Mouse (Mus musculus): Measurements from ENCODE around the gene Lysmd4. TPM values are rescaled to one million over a fixed set of nuclear protein-coding genes. Genes with fewer than 3 reads are reported as not detected.

Gene Lysmd4
- polyA plus RNA-seq, 1 experiment from 2014 or later: 17.3 TPM

GRCm38 (mm10) chr7:67291356-67291755 is 69.0 kb downstream of the Lysmd4 start:
- Histone ChIP-seq H3K27me3 (no peaks in the 10 kb centered on the region), H3K9ac (no peak overlapping the region), H3K4me2 (no peak overlapping the region), H3K4me3 (replicated peaks) (no peak overlapping the region), H3K9me3 (replicated peaks) (no peaks in the 10 kb centered on the region), H3K36me3 (peaks cover 5% of the 10 kb centered on the region; the same call in 1 of the 2 replicates), H3K27ac (no peak overlapping the region), H3K4me1 (no peaks in the 10 kb centered on the region)
- 94% methylated on average over 1 of the region's 1 CpGs for WGBS
- ATAC-seq (replicated peaks; ENCODE audit: low FRiP score): no peak

DNA sequence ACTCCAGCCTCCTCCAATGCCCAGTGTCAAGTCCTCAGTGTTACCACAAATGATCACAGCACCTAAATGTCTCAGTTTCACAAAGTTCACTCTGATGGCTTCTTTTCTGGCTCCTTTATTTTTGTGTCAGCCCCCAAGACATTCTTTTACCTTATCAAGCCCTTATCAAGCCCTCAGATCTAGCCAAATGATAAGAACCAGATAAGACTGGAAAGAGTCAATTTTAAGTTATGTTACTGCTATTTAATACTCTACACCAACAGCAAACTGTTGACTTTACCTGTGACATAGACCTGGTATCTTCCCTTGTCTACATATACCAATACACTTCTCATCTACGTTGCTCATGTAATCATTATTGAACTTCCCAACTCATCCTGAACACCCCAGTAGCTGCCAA is 74.1 kb downstream of the Lysmd4 start:
- Histone ChIP-seq H3K9me3 (replicated peaks) (no peaks in the 10 kb centered on the region), H3K4me2 (no peak overlapping the region), H3K27ac (no peak overlapping the region), H3K36me3 (peaks cover 5% of the 10 kb centered on the region; the same call in 1 of the 2 replicates), H3K27me3 (no peaks in the 10 kb centered on the region), H3K9ac (no peak overlapping the region), H3K4me1 (no peaks in the 10 kb centered on the region), H3K4me3 (replicated peaks) (no peak overlapping the region)
- 90% methylated on average over 1 of the region's 1 CpGs for WGBS
- ATAC-seq (replicated peaks; ENCODE audit: low FRiP score): no peak

GRCm38 (mm10) chr7:67304937-67305336 is 82.6 kb downstream of the Lysmd4 start:
- WGBS: 89% methylated on average over 3 of the region's 3 CpGs
- Histone ChIP-seq H3K9me3 (replicated peaks) (no peaks in the 10 kb centered on the region), H3K27me3 (no peaks in the 10 kb centered on the region), H3K36me3 (0 out of 2 replicates have a peak, but pooled peaks cover 5% of the 10 kb centered on the region), H3K4me1 (no peaks in the 10 kb centered on the region), H3K27ac (no peak overlapping the region), H3K4me3 (replicated peaks) (no peak overlapping the region), H3K9ac (no peak overlapping the region), H3K4me2 (no peak overlapping the region)
- no peak for ATAC-seq (replicated peaks; ENCODE audit: low FRiP score)

- no peak overlapping the region for H3K4me3 ChIP-seq (replicated peaks)
- 0 out of 2 replicates have a peak, but pooled peaks cover 5% of the 10 kb centered on the region for H3K36me3 ChIP-seq
- H3K27me3 ChIP-seq: no peaks in the 10 kb centered on the region
- no peak overlapping the region for H3K4me2 ChIP-seq
- no peak overlapping the region for H3K9ac ChIP-seq
- H3K4me1 ChIP-seq: no peaks in the 10 kb centered on the region
- no peak overlapping the region for H3K27ac ChIP-seq
- no peak for ATAC-seq (replicated peaks; ENCODE audit: low FRiP score)
- WGBS: 92% methylated on average over 3 of the region's 3 CpGs
- H3K9me3 ChIP-seq (replicated peaks): no peaks in the 10 kb centered on the region
These were observed 84.7 kb downstream of the Lysmd4 start for GRCm38 (mm10) chr7:67307078-67307477.

DNA sequence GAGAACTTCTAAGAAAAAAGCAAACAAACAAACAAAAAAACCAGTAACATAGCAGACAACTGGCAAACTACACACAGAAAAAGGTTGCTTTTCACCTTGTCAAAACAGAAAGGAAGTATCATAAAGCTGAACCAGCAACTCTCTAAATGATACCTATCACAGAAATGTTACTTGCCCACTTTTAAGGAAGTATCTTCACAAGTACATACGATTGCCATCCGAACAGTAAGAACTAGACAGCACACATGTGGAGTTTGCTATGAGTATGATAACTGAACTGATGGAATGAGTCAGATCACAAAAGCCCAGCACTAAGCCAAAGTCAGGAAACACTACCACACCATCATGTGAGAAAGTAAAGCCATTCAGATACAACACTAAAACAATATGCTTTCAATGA is 85.8 kb downstream of the Lysmd4 start:
- H3K9me3 ChIP-seq (replicated peaks): no peaks in the 10 kb centered on the region
- no peak overlapping the region for H3K27ac ChIP-seq
- no peak overlapping the region for H3K4me2 ChIP-seq
- 93% methylated on average over 2 of the region's 2 CpGs for WGBS
- no peak overlapping the region for H3K9ac ChIP-seq
- H3K4me1 ChIP-seq: no peaks in the 10 kb centered on the region
- H3K36me3 ChIP-seq: 0 out of 2 replicates have a peak, but pooled peaks cover 5% of the 10 kb centered on the region
- H3K4me3 ChIP-seq (replicated peaks): no peak overlapping the region
- ATAC-seq (replicated peaks; ENCODE audit: low FRiP score): no peak
- H3K27me3 ChIP-seq: no peaks in the 10 kb centered on the region

DNA sequence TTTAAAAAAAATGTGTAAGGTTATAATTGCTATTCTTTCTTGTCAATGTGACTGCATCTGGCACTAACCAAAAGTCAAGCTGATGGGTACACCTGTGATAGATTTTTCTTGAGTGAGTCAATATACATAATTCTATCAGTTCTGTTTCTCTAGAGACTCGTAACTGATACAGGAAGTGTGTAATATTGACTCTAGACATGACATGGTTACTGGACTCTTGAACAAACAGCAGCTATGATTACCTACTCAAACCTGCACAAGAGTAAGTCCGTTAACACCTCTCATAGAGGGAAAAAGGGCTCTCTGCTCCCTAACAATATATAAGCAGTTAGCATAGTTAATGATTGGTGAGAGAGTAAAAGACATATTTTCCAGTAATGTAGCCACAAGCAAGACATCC is 87.8 kb downstream of the Lysmd4 start:
- H3K4me1 ChIP-seq: no peaks in the 10 kb centered on the region
- H3K4me2 ChIP-seq: no peak overlapping the region
- no peak overlapping the region for H3K9ac ChIP-seq
- no peak overlapping the region for H3K4me3 ChIP-seq (replicated peaks)
- no peak for ATAC-seq (replicated peaks; ENCODE audit: low FRiP score)
- no peak overlapping the region for H3K27ac ChIP-seq
- H3K36me3 ChIP-seq: peaks cover 7% of the 10 kb centered on the region; the same call in 1 of the 2 replicates
- no peaks in the 10 kb centered on the region for H3K27me3 ChIP-seq
- WGBS: 80% methylated on average over 2 of the region's 2 CpGs
- H3K9me3 ChIP-seq (replicated peaks): no peaks in the 10 kb centered on the region

DNA sequence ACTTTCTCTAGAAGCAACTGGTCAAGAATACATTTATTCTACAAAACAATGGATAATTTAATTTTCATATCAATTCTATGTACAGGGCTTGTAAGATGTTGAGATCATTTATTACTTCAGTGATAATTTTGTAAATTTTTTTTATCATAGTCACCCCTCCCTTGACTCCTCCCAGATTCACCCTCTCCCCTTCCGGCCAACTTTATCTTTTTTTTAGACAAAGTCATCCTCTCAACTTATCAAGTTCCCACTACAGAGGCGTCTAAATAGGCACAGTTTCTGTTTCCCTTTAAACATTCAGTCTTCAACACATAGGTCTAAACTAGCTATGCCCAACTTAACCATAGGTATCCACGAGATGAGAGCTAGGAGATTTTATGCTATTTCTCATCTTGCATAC is 90.9 kb downstream of the Lysmd4 start:
- H3K27me3 ChIP-seq: no peaks in the 10 kb centered on the region
- 92% methylated on average over 3 of the region's 3 CpGs for WGBS
- H3K4me1 ChIP-seq: no peaks in the 10 kb centered on the region
- H3K9ac ChIP-seq: no peak overlapping the region
- H3K4me3 ChIP-seq (replicated peaks): no peak overlapping the region
- H3K9me3 ChIP-seq (replicated peaks): no peaks in the 10 kb centered on the region
- ATAC-seq (replicated peaks; ENCODE audit: low FRiP score): no peak
- H3K27ac ChIP-seq: no peak overlapping the region
- peaks cover 7% of the 10 kb centered on the region; the same call in 1 of the 2 replicates for H3K36me3 ChIP-seq
- H3K4me2 ChIP-seq: no peak overlapping the region

- H3K4me3 ChIP-seq (replicated peaks): no peak overlapping the region
- no peaks in the 10 kb centered on the region for H3K4me1 ChIP-seq
- H3K4me2 ChIP-seq: no peak overlapping the region
- H3K36me3 ChIP-seq: peaks cover 1% of the 10 kb centered on the region; the same call in 1 of the 2 replicates
- H3K27ac ChIP-seq: no peak overlapping the region
- H3K9ac ChIP-seq: no peak overlapping the region
- no peaks in the 10 kb centered on the region for H3K9me3 ChIP-seq (replicated peaks)
- no peaks in the 10 kb centered on the region for H3K27me3 ChIP-seq
- no peak for ATAC-seq (replicated peaks; ENCODE audit: low FRiP score)
These were observed 96.4 kb downstream of the Lysmd4 start for GRCm38 (mm10) chr7:67318697-67319096.

DNA sequence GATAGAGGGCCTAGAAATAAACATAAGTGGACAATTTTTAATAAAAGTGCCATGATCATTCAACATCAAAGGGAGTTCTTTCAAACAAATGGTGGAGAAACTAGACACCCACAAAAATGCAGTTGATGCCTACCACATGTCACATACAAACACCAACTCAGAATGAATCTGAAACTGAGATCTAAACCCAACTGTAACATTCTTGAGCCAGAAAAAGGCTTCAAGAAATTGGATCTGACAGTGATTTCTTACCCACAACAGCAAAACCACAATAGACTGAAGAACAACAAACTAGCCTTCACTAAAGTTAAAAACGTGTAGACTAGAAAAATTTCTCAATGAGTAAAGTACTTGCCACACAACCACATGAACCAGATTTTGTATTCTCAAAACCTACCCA is 98.0 kb downstream of the Lysmd4 start:
- Histone ChIP-seq H3K27me3 (no peaks in the 10 kb centered on the region), H3K4me1 (no peaks in the 10 kb centered on the region), H3K9ac (no peak overlapping the region), H3K4me3 (replicated peaks) (no peak overlapping the region), H3K4me2 (no peak overlapping the region), H3K27ac (no peak overlapping the region), H3K36me3 (no peaks in the 10 kb centered on the region), H3K9me3 (replicated peaks) (no peaks in the 10 kb centered on the region)
- ATAC-seq (replicated peaks; ENCODE audit: low FRiP score): no peak
- 61% methylated on average over 1 of the region's 1 CpGs for WGBS

DNA sequence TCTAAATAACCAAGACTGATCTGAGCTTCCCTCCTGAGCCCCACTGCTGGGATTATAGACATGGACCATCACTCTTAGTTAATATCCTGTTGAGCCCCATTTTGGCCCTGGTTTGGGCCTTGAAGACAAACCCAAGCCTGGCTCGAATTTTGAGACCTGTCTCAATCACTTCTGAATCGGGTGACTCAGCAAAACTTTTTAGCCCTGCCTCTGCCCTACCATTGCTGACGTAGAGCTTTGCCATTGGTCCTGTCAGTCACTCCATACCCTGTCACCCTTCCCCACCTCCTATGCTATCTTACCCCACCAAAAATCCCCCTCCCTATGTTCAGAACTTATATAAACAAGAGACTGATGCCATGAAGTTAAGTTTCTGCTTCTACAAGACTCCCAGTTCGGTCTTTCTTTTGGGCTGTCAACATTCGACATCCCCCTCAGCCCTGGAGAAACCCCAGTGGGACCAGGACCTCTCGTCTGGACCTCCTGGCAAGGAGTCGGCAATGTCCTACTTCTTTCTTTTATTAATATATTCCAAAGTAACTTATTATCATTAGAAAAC is 119.8 kb downstream of the Lysmd4 start:
- Histone ChIP-seq H3K9me3 (replicated peaks) (no peaks in the 10 kb centered on the region), H3K27me3 (no peaks in the 10 kb centered on the region), H3K4me2 (no peak overlapping the region), H3K4me3 (replicated peaks) (no peak overlapping the region), H3K27ac (no peak overlapping the region), H3K4me1 (no peaks in the 10 kb centered on the region), H3K9ac (no peak overlapping the region), H3K36me3 (peaks cover 13% of the 10 kb centered on the region)
- ATAC-seq (replicated peaks; ENCODE audit: low FRiP score): no peak
- 87% methylated on average over 7 of the region's 7 CpGs for WGBS

- ATAC-seq (replicated peaks; ENCODE audit: low FRiP score): no peak
- Histone ChIP-seq H3K4me3 (replicated peaks) (no peak overlapping the region), H3K4me1 (no peaks in the 10 kb centered on the region), H3K9ac (no peak overlapping the region), H3K4me2 (no peak overlapping the region), H3K27ac (no peak overlapping the region), H3K9me3 (replicated peaks) (no peaks in the 10 kb centered on the region), H3K27me3 (no peaks in the 10 kb centered on the region), H3K36me3 (peaks cover 8% of the 10 kb centered on the region; the same call in 1 of the 2 replicates)
- 84% methylated on average over 1 of the region's 1 CpGs for WGBS
These were observed 122.1 kb downstream of the Lysmd4 start for GRCm38 (mm10) chr7:67344443-67344842.

DNA sequence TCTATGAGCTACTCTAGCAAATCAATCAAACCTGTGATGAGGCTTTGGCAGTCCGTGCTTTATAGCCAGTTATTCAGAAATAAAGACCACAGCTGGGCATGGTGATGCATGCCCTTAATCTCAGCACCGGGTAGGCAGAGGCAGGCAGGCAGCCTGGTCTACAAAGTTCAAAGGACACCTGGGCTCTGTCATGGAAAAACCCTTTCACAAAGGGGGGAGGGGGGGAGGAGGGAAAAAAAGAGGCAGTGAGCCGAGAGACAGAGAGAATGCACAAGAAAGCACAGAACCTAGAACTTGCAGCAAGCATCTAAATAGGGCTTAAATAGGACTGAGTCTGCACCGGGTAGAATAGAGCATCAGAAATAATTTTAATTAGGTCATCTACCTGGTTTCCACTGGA is 130.6 kb downstream of the Lysmd4 start:
- H3K9me3 ChIP-seq (replicated peaks): 0 out of 2 replicates have a peak, but pooled peaks cover 6% of the 10 kb centered on the region
- no peak overlapping the region for H3K4me2 ChIP-seq
- no peak overlapping the region for H3K4me3 ChIP-seq (replicated peaks)
- no peak overlapping the region for H3K9ac ChIP-seq
- H3K27ac ChIP-seq: no peak overlapping the region
- H3K4me1 ChIP-seq: no peaks in the 10 kb centered on the region
- ATAC-seq (replicated peaks; ENCODE audit: low FRiP score): no peak
- peaks cover 9% of the 10 kb centered on the region for H3K36me3 ChIP-seq
- H3K27me3 ChIP-seq: no peaks in the 10 kb centered on the region
- WGBS: 84% methylated on average over 4 of the region's 4 CpGs

DNA sequence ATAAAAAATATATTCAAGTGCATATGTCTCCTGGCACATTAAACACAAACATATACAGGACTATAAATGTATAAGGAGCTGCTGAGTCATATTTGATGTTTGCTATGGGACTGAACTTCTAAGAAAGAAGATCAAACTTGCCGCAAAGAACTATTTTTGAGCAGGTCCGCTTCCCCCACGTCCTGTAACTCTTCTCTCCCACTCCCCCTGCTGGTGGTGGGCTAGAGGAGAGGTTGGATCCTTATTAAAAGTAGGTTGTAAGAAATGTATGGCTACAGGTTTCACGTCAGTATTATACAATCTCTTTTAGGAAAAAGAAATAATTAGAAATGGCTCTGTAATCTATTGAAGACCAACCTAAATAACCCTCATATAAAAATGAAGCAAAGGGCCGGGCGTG is 131.3 kb downstream of the Lysmd4 start:
- H3K4me1 ChIP-seq: no peaks in the 10 kb centered on the region
- WGBS: 89% methylated on average over 6 of the region's 6 CpGs
- H3K4me3 ChIP-seq (replicated peaks): no peak overlapping the region
- H3K36me3 ChIP-seq: peaks cover 9% of the 10 kb centered on the region
- H3K27ac ChIP-seq: no peak overlapping the region
- no peak overlapping the region for H3K4me2 ChIP-seq
- 0 out of 2 replicates have a peak, but pooled peaks cover 6% of the 10 kb centered on the region for H3K9me3 ChIP-seq (replicated peaks)
- H3K9ac ChIP-seq: no peak overlapping the region
- no peaks in the 10 kb centered on the region for H3K27me3 ChIP-seq
- no peak for ATAC-seq (replicated peaks; ENCODE audit: low FRiP score)
